Mouse (Mus musculus) stomach, postnatal 0 days (tissue): ENCODE measurements around the gene Ezh1.

Experiments
- CTCF ChIP-seq: IDR thresholded peaks from 2 replicates; pipeline ENCODE4 v1.5.1; 2016; ENCODE audit warnings: antibody characterized with exemption, low read depth, mild to moderate bottlenecking, moderate library complexity
- EP300 ChIP-seq: optimal IDR thresholded peaks from 2 replicates; pipeline ENCODE3; 2016; ENCODE audit warnings: antibody characterized with exemption

DNA sequence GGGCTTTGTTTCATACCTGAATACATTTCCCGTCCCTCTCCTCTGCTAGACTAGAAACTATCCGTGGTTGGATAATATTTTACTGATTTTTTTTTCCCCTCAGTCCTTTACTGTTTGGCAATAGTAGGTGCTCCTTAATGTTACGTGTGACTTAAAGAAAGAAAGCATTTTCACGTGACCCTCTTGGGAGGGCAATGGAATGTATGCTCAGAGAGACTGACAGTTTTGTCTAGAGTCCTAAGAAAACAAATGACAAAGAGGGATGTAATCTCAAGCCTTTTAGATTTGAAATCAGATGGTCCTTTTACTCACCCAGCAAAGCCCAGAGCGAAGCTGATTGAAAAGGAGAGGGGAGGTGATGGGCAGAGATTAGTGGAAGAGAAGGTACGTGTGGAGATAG is 39.6 kb upstream of the Ezh1 start:
- no peak for TF ChIP-seq EP300
- TF ChIP-seq CTCF: no peak
